Mouse (Mus musculus): ENCODE data around the gene Arl3. TPM values are rescaled to one million over a fixed set of nuclear protein-coding genes. Genes with fewer than 3 reads are reported as not detected.

Arl3 gene
- polyA plus RNA-seq, 1 experiment: 180 TPM

- TF ChIP-seq POLR2A (IDR thresholded peaks at IDR 0.05; ENCODE audit: borderline replicate concordance, extremely low read depth, insufficient read depth, insufficient read length, poor library complexity, severe bottlenecking) (no peak), CTCF (IDR thresholded peaks at IDR 0.05; ENCODE audit: borderline replicate concordance, extremely low read depth, insufficient read depth, insufficient read length) (peak; percentile 32; the same call in 1 of the 2 replicates)
- DNase-seq (ENCODE audit: low read depth): no peak
These were observed 34.4 kb upstream of the Arl3 start for GRCm38 (mm10) chr19:46607424-46607823.

- DNase-seq (ENCODE audit: low read depth): no peak
- no peak for TF ChIP-seq CTCF (IDR thresholded peaks at IDR 0.05; ENCODE audit: borderline replicate concordance, extremely low read depth, insufficient read depth, insufficient read length)
- TF ChIP-seq POLR2A (IDR thresholded peaks at IDR 0.05; ENCODE audit: borderline replicate concordance, extremely low read depth, insufficient read depth, insufficient read length, poor library complexity, severe bottlenecking): no peak
These were observed 33.7 kb upstream of the Arl3 start for GRCm38 (mm10) chr19:46606718-46607117.

- DNase-seq (ENCODE audit: low read depth): no peak
- no peak for TF ChIP-seq CTCF (IDR thresholded peaks at IDR 0.05; ENCODE audit: borderline replicate concordance, extremely low read depth, insufficient read depth, insufficient read length)
- no peak for TF ChIP-seq POLR2A (IDR thresholded peaks at IDR 0.05; ENCODE audit: borderline replicate concordance, extremely low read depth, insufficient read depth, insufficient read length, poor library complexity, severe bottlenecking)
These were observed 29.4 kb upstream of the Arl3 start for GRCm38 (mm10) chr19:46602406-46602805.

GRCm38 (mm10) chr19:46601491-46601890 is 28.5 kb upstream of the Arl3 start:
- TF ChIP-seq POLR2A (IDR thresholded peaks at IDR 0.05; ENCODE audit: borderline replicate concordance, extremely low read depth, insufficient read depth, insufficient read length, poor library complexity, severe bottlenecking): no peak
- no peak for TF ChIP-seq CTCF (IDR thresholded peaks at IDR 0.05; ENCODE audit: borderline replicate concordance, extremely low read depth, insufficient read depth, insufficient read length)

GRCm38 (mm10) chr19:46600371-46600770 is 27.4 kb upstream of the Arl3 start:
- TF ChIP-seq CTCF (IDR thresholded peaks at IDR 0.05; ENCODE audit: borderline replicate concordance, extremely low read depth, insufficient read depth, insufficient read length) (no peak), POLR2A (IDR thresholded peaks at IDR 0.05; ENCODE audit: borderline replicate concordance, extremely low read depth, insufficient read depth, insufficient read length, poor library complexity, severe bottlenecking) (no peak)
- no peak for DNase-seq (ENCODE audit: low read depth)

More at GRCm38 (mm10) chr19:46601491-46601890, 28.5 kb upstream of the Arl3 start:
- DNase-seq (ENCODE audit: low read depth): no peak

- TF ChIP-seq POLR2A (IDR thresholded peaks at IDR 0.05; ENCODE audit: borderline replicate concordance, extremely low read depth, insufficient read depth, insufficient read length, poor library complexity, severe bottlenecking) (no peak), CTCF (IDR thresholded peaks at IDR 0.05; ENCODE audit: borderline replicate concordance, extremely low read depth, insufficient read depth, insufficient read length) (no peak)
- DNase-seq (ENCODE audit: low read depth): no peak
These were observed 26.6 kb upstream of the Arl3 start for GRCm38 (mm10) chr19:46599375-46600256.

- DNase-seq (ENCODE audit: low read depth): peak; percentile 100
- peak; percentile 34; the same call in 1 of the 2 replicates for TF ChIP-seq POLR2A (IDR thresholded peaks at IDR 0.05; ENCODE audit: borderline replicate concordance, extremely low read depth, insufficient read depth, insufficient read length, poor library complexity, severe bottlenecking)
- TF ChIP-seq CTCF (IDR thresholded peaks at IDR 0.05; ENCODE audit: borderline replicate concordance, extremely low read depth, insufficient read depth, insufficient read length): no peak
These were observed 25.8 kb upstream of the Arl3 start, which contains the start of gene Wbp1l for GRCm38 (mm10) chr19:46598720-46599252. Wbp1l (plus strand) TSS chr19:46599084.

- TF ChIP-seq CTCF (IDR thresholded peaks at IDR 0.05; ENCODE audit: borderline replicate concordance, extremely low read depth, insufficient read depth, insufficient read length) (no peak), POLR2A (IDR thresholded peaks at IDR 0.05; ENCODE audit: borderline replicate concordance, extremely low read depth, insufficient read depth, insufficient read length, poor library complexity, severe bottlenecking) (no peak)
- no peak for DNase-seq (ENCODE audit: low read depth)
These were observed 25.2 kb upstream of the Arl3 start for GRCm38 (mm10) chr19:46598187-46598586.

GRCm38 (mm10) chr19:46592751-46593439 is 19.9 kb upstream of the Arl3 start:
- no peak for DNase-seq (ENCODE audit: low read depth)
- no peak for TF ChIP-seq POLR2A (IDR thresholded peaks at IDR 0.05; ENCODE audit: borderline replicate concordance, extremely low read depth, insufficient read depth, insufficient read length, poor library complexity, severe bottlenecking)
- TF ChIP-seq CTCF (IDR thresholded peaks at IDR 0.05; ENCODE audit: borderline replicate concordance, extremely low read depth, insufficient read depth, insufficient read length): 0 out of 2 replicates have a peak, but pooled peaks have one; percentile 12

GRCm38 (mm10) chr19:46591575-46591974 is 18.6 kb upstream of the Arl3 start:
- no peak for DNase-seq (ENCODE audit: low read depth)
- TF ChIP-seq CTCF (IDR thresholded peaks at IDR 0.05; ENCODE audit: borderline replicate concordance, extremely low read depth, insufficient read depth, insufficient read length) (no peak), POLR2A (IDR thresholded peaks at IDR 0.05; ENCODE audit: borderline replicate concordance, extremely low read depth, insufficient read depth, insufficient read length, poor library complexity, severe bottlenecking) (no peak)
